Mouse (Mus musculus) erythroblast, embryonic 14.5 days (primary cell): ENCODE data around the gene Epb41.

Source experiments
- GATA1 ChIP-seq: IDR thresholded peaks from 2 replicates; pipeline ENCODE4 v1.6.1; 2012; ENCODE audit warnings: low read length, inconsistent platforms, mixed read lengths
- TAL1 ChIP-seq: IDR thresholded peaks from 3 replicates; pipeline ENCODE4 v1.6.1; 2012; ENCODE audit warnings: low read length, inconsistent platforms, mixed read lengths

DNA sequence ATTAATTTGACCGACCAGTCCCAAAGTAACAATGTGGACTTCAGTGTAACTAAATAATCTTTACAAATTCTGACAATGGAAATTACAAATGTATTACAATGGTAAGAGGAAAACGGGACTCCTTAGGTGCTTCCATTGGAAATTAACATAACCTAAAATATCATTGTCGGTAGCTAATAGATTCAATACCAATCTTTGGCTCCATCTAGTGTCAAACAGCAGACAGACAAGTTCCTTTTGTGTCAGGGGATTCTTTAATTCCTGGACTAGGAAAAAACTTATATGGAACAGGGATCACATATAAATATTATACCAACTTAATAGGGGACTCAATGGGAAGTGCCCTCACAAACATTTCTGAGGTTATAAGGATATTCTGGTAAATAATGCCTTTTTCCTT lies 26.0 kb upstream of the Epb41 start:
- no peak for TF ChIP-seq GATA1
- no peak for TF ChIP-seq TAL1
